Comparison of ENCODE assay signal across 23 mouse cellular contexts in the genomic region with DNA sequence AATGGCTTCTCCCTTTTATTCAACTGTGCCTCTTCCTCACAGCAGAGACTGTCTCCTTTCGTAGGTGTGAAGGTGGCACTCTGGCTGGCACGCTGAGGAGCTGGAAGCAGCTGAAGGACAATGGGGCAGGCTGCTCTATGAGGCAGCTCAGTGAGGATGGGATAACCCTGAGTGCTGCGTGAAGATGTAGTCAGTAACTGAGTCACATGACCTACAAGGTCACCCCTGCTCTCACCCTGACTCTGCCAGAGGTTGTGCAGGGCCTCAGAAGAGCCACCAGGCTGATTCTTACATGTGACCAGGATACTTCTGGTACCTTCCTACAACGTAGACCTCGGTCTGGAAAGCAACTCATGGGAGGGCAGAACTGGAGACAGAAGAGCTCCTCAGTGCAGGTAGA. TPM values are rescaled to one million over a fixed set of nuclear protein-coding genes. Genes with fewer than 3 reads are reported as not detected.
DNase-seq lines count a peak whose midpoint lies in the region; ATAC-seq and TF ChIP-seq lines count a peak whose summit lies in the region.
"Had no signal": no experiment of that assay in that cellular context is flagged by ENCODE, and none has a peak within 500 bp of the region (broad histone marks: within the 10 kb centered on the region; RNA-seq: fewer than 3 reads in every experiment).

No protein-coding gene starts in this region.

- no peaks in the 10 kb centered on the region for H3K27me3 ChIP-seq in heart, embryonic 13.5 days (replicated peaks)
- H3K27me3 ChIP-seq in C2C12 (ENCODE audit: control insufficient read depth, insufficient read depth, insufficient read length), result no peaks in the 10 kb centered on the region
- no peaks in the 10 kb centered on the region for H3K27me3 ChIP-seq in kidney, embryonic 15.5 days
- no peaks in the 10 kb centered on the region for H3K27me3 ChIP-seq in liver, embryonic 11.5 days (replicated peaks; ENCODE audit: control insufficient read depth, insufficient read depth, low read length)
- H3K27me3 ChIP-seq: hindbrain, embryonic 13.5 days; limb, embryonic 12.5 days; liver, embryonic 13.5 days; midbrain, embryonic 15.5 days; stomach, embryonic 15.5 days had no signal

- no peaks in the 10 kb centered on the region for H3K9me3 ChIP-seq in heart, embryonic 13.5 days
- H3K9me3 ChIP-seq in kidney, embryonic 15.5 days (replicated peaks), result no peaks in the 10 kb centered on the region
- no peaks in the 10 kb centered on the region for H3K9me3 ChIP-seq in liver, embryonic 11.5 days (ENCODE audit: control insufficient read depth, low read length)
- H3K9me3 ChIP-seq: forebrain, embryonic 10.5 days; hindbrain, embryonic 13.5 days; limb, embryonic 12.5 days; liver, embryonic 13.5 days; midbrain, embryonic 15.5 days; stomach, embryonic 15.5 days had no signal

- ATAC-seq in heart, embryonic 13.5 days (ENCODE audit: extremely low read depth, insufficient number of reproducible peaks, low FRiP score, low TSS enrichment), result no peak
- no peak for ATAC-seq in kidney, embryonic 15.5 days (replicated peaks; ENCODE audit: low FRiP score)
- ATAC-seq in liver, embryonic 11.5 days (replicated peaks; ENCODE audit: low FRiP score), result no peak
- ATAC-seq: inflammation-experienced regulatory T-cells, adult 6 months; midbrain, embryonic 15.5 days had no signal

- TF ChIP-seq CTCF in C2C12 (IDR thresholded peaks at IDR 0.05; ENCODE audit: control insufficient read depth, insufficient read depth, insufficient read length), result no peak

- H3K4me1 ChIP-seq in heart, embryonic 13.5 days, result peaks cover 20% of the 10 kb centered on the region
- H3K4me1 ChIP-seq in kidney, embryonic 15.5 days, result no peaks in the 10 kb centered on the region
- no peaks in the 10 kb centered on the region for H3K4me1 ChIP-seq in liver, embryonic 11.5 days (replicated peaks; ENCODE audit: control insufficient read depth, insufficient read depth, low read length)
- H3K4me1 ChIP-seq: forebrain, embryonic 10.5 days; hindbrain, embryonic 13.5 days; limb, embryonic 12.5 days; liver, embryonic 13.5 days; midbrain, embryonic 15.5 days; stomach, embryonic 15.5 days had no signal

- peaks cover 7% of the 10 kb centered on the region for H3K79me3 ChIP-seq in C2C12 (ENCODE audit: low read depth)

- no peaks in the 10 kb centered on the region for H3K79me2 ChIP-seq in C2C12 (ENCODE audit: control insufficient read depth, insufficient read depth)

- H3K9ac ChIP-seq in heart, embryonic 13.5 days, result peak overlapping the region; percentile 29; the same call in 1 of the 2 replicates
- H3K9ac ChIP-seq in kidney, embryonic 15.5 days, result no peak overlapping the region
- no peak overlapping the region for H3K9ac ChIP-seq in liver, embryonic 11.5 days (ENCODE audit: low read depth, low read length)
- H3K9ac ChIP-seq: hindbrain, embryonic 13.5 days; limb, embryonic 12.5 days; liver, embryonic 13.5 days; lung, embryonic 14.5 days; midbrain, embryonic 15.5 days; stomach, embryonic 15.5 days had no signal

- no peak overlapping the region for H3K27ac ChIP-seq in heart, embryonic 13.5 days (replicated peaks)
- no peak overlapping the region for H3K27ac ChIP-seq in kidney, embryonic 15.5 days
- H3K27ac ChIP-seq in liver, embryonic 11.5 days (ENCODE audit: low read depth, low read length), result no peak overlapping the region
- H3K27ac ChIP-seq: forebrain, embryonic 10.5 days; hindbrain, embryonic 13.5 days; limb, embryonic 12.5 days; liver, embryonic 13.5 days; midbrain, embryonic 15.5 days; stomach, embryonic 15.5 days had no signal

- H3ac ChIP-seq in C2C12 (ENCODE audit: control insufficient read depth, insufficient read length, low read depth), result no peak overlapping the region

- peaks cover 27% of the 10 kb centered on the region for H3K36me3 ChIP-seq in heart, embryonic 13.5 days
- H3K36me3 ChIP-seq in C2C12 (ENCODE audit: control insufficient read depth, insufficient read depth), result peaks cover 7% of the 10 kb centered on the region
- peaks cover 24% of the 10 kb centered on the region for H3K36me3 ChIP-seq in kidney, embryonic 15.5 days
- peaks cover 3% of the 10 kb centered on the region; the same call in 1 of the 2 replicates for H3K36me3 ChIP-seq in liver, embryonic 11.5 days (ENCODE audit: control insufficient read depth, insufficient read depth, low read length)
- H3K36me3 ChIP-seq: midbrain, embryonic 15.5 days; stomach, embryonic 15.5 days had no signal

- 70% methylated on average over 5 of the region's 5 CpGs for WGBS in heart, embryonic 13.5 days
- 87% methylated on average over 5 of the region's 5 CpGs for WGBS in kidney, embryonic 15.5 days
- WGBS in liver, embryonic 11.5 days, result 91% methylated on average over 5 of the region's 5 CpGs

- no peak overlapping the region for H3K4me3 ChIP-seq in heart, embryonic 13.5 days
- H3K4me3 ChIP-seq in C2C12 (ENCODE audit: insufficient read depth, poor library complexity, severe bottlenecking), result no peak overlapping the region
- H3K4me3 ChIP-seq in kidney, embryonic 15.5 days (replicated peaks), result no peak overlapping the region
- no peak overlapping the region for H3K4me3 ChIP-seq in liver, embryonic 11.5 days (ENCODE audit: low read depth, low read length)
- H3K4me3 ChIP-seq: forebrain, embryonic 10.5 days; hindbrain, embryonic 13.5 days; limb, embryonic 12.5 days; liver, embryonic 13.5 days; midbrain, embryonic 15.5 days; myocyte; stomach, embryonic 15.5 days had no signal

- DNase-seq in heart, adult 18-20 months, result no peak
- peak; percentile 36 for DNase-seq in ZHBTc4 (ENCODE audit: low read depth, low spot score)
- DNase-seq in adrenal gland, postnatal 25 days, result peak; percentile 38
- no peak for DNase-seq in liver, embryonic 11.5 days (ENCODE audit: low spot score)
- DNase-seq: embryo, embryonic 11 days; gastrocnemius, postnatal 14 days; kidney, adult 9 months; liver, embryonic 13.5 days; lung, embryonic 14.5 days; lung, postnatal 36 days; thymus, adult 18-20 months; thymus, postnatal 4 days had no signal

- H3K4me2 ChIP-seq in heart, embryonic 13.5 days, result no peak overlapping the region
- H3K4me2 ChIP-seq in kidney, embryonic 15.5 days, result no peak overlapping the region
- H3K4me2 ChIP-seq in liver, embryonic 11.5 days, result no peak overlapping the region
- H3K4me2 ChIP-seq: hindbrain, embryonic 13.5 days; limb, embryonic 12.5 days; liver, embryonic 13.5 days; lung, embryonic 14.5 days; midbrain, embryonic 15.5 days; stomach, embryonic 15.5 days had no signal

TF ChIP-seq in C2C12, 6 proteins besides CTCF, POLR2A, EP300 and RAD21:
- no peak for TF ChIP-seq MYOD1 (IDR thresholded peaks at IDR 0.05; ENCODE audit: control insufficient read depth, insufficient read length, low read depth)
- TF ChIP-seq USF1 (IDR thresholded peaks at IDR 0.05; ENCODE audit: low read depth), result peak; percentile 40
- TF ChIP-seq MYOG (IDR thresholded peaks at IDR 0.05; ENCODE audit: control insufficient read depth, extremely low read depth, insufficient read length), result no peak

RNA-seq across cellular contexts. Expression of a gene that starts 25.6 kb away (rescaled TPM):
- polyA plus RNA-seq in heart, embryonic 13.5 days (2015; fragmentation: Nextera tagmentation; extraction: Ambion mirVana), result 51.0 and 58.6 TPM in 2 replicates
- 10 to 100 TPM; 36.2 to 40.6 TPM for total RNA-seq in heart, adult 18-20 months (2021)
- 43.4 TPM for polyA plus RNA-seq in C2C12 (2012; fragmentation: generic; extraction: Trizol)
- total RNA-seq in adrenal gland, postnatal 25 days (2021), result 63.3 and 88.0 TPM in 2 replicates
- polyA plus RNA-seq in kidney, embryonic 15.5 days (2015; fragmentation: Nextera tagmentation; extraction: Ambion mirVana), result 86.5 and 88.1 TPM in 2 replicates
- polyA plus RNA-seq in liver, embryonic 11.5 days (2014; fragmentation: Nextera tagmentation; extraction: Ambion mirVana), result 86.2 and 87.6 TPM in 2 replicates

RNA-seq across cellular contexts. Expression of a gene that starts 29.0 kb away (rescaled TPM):
- polyA plus RNA-seq in heart, embryonic 13.5 days (2015; fragmentation: Nextera tagmentation; extraction: Ambion mirVana), result 50.8 and 54.4 TPM in 2 replicates
- total RNA-seq in heart, adult 18-20 months (2021), result 10 to 100 TPM; 82.6 to 82.8 TPM
- 65.2 TPM for polyA plus RNA-seq in C2C12 (2012; fragmentation: generic; extraction: Trizol)
- 58.4 and 59.2 TPM in 2 replicates for total RNA-seq in adrenal gland, postnatal 25 days (2021)
- polyA plus RNA-seq in kidney, embryonic 15.5 days (2015; fragmentation: Nextera tagmentation; extraction: Ambion mirVana), result 61.1 and 63.7 TPM in 2 replicates
- polyA plus RNA-seq in liver, embryonic 11.5 days (2014; fragmentation: Nextera tagmentation; extraction: Ambion mirVana), result 28.9 and 31.7 TPM in 2 replicates

RNA-seq across cellular contexts. Expression of a gene that starts 40.2 kb away (rescaled TPM):
- 40.2 and 51.6 TPM in 2 replicates for polyA plus RNA-seq in heart, embryonic 13.5 days (2015; fragmentation: Nextera tagmentation; extraction: Ambion mirVana)
- total RNA-seq in heart, adult 18-20 months (2021), result 1 to 10 TPM; 3.3 to 4.3 TPM
- polyA plus RNA-seq in C2C12 (2012; fragmentation: generic; extraction: Trizol), result 219 TPM
- total RNA-seq in adrenal gland, postnatal 25 days (2021), result 10.9 and 12.6 TPM in 2 replicates
- 79.2 and 92.8 TPM in 2 replicates for polyA plus RNA-seq in kidney, embryonic 15.5 days (2015; fragmentation: Nextera tagmentation; extraction: Ambion mirVana)
- 11.3 and 12.2 TPM in 2 replicates for polyA plus RNA-seq in liver, embryonic 11.5 days (2014; fragmentation: Nextera tagmentation; extraction: Ambion mirVana)
- total RNA-seq: megakaryocyte-erythroid progenitor cell, adult 5-6 weeks had no signal
- polyA plus RNA-seq: inflammation-experienced regulatory T-cells, adult 6 months had no signal

Comparison
In these comparisons a context has a peak if more than half of its experiments do, and no peak if none do; other contexts are left out.
1. DNase-seq: peak in ZHBTc4 (single experiment) and adrenal gland, postnatal 25 days (single experiment); none in heart, adult 18-20 months (0 of 2) and liver, embryonic 11.5 days (single experiment).